Mouse (Mus musculus) left cerebral cortex, adult 11 months (tissue): Measurements from ENCODE around the gene E2f6.

Experiments used
- DNase-seq: peaks from one replicate; pipeline ENCODE4 v3.0.0; 2022; ENCODE audit warnings: low spot score

The E2f6 gene

DNA sequence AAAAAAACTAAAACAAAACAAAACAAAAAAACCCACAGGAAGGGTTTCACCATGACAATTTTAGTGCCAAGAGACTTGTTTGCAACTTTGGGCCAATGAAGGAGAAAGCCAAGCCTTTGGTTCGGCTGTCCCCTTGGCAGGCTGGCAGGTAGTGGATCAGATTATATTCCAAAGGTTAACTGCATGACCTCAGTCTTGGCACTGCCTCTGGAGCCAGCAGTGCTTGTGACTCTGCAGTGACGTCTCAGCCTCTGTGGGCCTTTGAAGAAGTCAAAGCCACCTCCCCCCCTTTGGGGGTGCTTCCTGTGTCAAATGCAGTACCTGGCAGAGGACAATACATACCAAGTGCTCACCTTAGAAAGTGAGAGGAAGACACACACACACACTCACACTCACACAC lies 63.3 kb downstream of the E2f6 start:
- no peak for DNase-seq

DNA sequence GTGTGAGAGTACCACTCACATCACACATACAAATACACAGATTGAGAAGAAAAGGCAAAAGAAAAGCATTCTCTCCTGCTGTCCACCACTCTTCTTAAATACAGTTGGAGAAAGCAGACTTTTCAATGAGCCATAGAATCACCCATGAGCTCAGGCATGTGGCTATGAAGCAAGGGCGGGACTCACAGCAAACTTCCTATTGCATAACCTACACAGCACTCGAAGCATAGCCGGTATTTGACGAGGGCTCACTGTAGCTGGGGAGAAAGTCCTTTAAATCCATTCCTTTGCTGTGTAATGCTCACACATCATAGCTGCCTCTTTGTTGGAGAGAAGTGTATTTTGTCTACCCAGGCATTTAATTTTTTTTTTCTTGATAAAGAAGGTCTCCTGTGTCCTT lies 64.5 kb downstream of the E2f6 start:
- no peak for DNase-seq

DNA sequence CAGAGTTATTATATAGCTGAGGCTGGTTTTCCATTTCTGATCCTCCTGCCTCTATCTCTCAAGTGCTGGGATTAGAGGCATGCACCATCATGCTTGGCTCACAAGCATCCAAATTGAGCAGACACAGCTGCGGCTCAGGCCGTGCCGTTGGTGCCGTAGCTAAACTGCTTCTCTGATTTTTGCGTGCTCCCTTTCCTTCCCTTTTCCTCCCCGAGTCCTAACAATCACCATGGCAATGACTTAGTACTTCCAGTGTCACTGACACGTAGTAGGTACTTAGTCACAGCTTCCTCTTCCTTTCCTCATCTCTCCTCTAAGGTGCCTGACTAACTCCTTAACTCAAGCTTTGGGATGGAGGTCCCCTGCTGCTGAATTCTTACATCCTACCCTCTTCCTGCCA lies 64.9 kb downstream of the E2f6 start:
- DNase-seq = no peak

DNA sequence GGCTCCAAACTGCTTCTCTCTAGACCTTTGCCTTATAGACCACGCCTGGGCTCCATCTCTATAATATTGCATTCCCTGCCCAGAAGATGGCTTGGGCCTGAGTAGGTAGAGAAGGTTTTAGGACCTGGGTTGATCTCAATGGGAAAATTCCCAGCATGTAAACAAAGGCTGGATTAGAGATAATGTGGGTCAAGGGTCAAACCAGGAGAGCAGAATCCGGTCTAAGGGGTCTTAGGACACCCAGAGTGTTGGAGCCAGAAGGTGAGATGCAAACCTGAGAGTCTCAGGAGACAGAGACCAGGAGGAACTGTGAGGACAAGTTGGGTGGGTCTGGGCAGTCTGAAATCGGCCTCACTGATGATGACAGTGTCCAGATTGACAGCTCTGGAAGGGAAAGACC lies 65.9 kb downstream of the E2f6 start:
- no peak for DNase-seq

DNA sequence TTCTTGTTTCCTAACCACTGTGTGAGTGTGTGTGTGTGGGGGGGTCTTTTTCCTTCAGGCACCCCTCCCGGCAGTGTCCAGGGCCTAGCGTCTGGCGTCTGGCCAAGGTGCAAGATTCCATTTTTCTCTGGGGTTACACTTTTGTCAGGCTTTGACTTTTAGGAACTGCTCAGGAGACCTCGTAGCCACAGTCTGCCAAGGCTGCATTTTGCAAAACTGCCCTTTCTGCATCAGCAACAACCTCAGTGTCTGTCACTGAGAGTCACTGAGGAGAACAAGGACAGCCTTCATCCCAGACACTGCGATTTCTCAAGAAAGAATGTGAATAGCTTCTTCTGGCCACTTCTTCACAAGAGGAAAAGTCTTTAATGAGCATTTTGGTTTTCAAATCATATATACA lies 66.4 kb downstream of the E2f6 start:
- DNase-seq = no peak

DNA sequence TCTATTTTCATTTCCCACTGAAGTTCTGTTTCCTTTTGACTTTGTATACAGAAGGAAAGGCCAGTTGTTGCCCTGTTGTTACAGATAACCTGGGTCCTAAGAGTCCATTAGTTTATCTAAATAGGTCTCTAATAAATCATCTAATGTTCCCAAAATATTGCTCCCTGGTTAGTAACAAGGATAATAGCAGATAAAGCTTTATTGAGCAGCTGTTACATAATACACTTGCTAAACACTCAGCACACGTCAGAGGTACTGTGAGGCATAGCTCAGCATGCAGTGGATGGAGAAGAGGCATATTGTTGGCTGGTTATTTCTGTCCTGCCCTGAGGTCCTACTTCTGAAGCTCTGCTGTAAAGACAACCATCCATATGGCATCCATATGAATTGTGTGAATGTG lies 66.9 kb downstream of the E2f6 start:
- DNase-seq = no peak

DNA sequence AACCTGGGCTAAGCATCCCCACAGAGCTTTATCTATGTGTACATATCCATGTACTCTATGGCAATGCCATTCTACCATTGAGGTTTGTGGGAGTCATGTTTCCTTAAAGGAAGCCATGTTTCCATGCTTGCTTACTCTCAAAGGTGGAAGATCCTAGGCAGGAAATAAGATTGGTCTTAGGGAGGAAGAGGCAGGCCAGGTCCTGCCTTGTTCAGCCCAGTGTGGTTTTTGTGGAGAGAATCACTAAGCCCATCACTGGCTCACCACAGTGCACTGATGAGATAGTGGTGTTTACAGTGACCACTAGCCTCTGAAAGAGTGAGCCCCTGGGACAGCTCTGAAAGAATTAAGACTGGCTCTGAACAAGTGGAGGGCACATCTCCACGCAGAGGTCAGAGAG lies 68.6 kb downstream of the E2f6 start:
- no peak for DNase-seq

DNA sequence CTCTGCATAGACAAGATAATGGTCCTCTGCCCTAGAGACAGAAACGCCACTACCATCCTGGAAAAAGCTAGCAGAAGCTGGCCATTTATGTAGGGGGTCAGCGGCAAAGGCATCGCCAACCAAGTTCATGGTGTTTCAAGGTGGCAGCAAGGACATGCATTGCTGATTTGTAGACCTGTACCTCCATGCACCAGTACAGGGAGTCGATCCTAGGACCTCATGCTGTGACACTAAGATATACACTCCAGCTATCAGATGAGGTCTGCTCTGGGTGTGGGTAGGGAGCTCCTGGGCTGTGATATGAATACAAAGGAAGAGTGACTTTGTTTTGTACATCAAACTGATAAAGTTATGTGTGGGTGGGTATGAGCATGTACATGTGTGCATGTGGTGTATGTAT lies 69.3 kb downstream of the E2f6 start:
- no peak for DNase-seq

DNA sequence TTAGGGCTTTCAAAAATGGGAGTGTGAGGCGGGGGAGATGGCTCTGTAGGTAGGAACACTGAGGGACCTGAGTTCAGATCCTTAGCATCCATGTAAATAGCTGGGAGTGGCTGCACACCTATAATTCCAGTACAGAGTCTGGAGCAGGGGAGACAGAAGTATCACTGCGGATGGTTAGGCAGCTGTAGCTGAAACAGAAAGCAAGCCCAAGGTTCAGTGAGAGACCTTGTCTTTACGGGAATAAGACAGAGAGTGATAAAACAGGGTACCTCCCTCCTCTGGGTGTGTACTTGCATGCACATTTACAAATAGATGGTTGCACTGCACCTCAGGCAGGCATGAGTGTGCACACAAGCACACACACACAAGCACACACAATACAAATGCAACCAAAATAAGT lies 71.7 kb downstream of the E2f6 start:
- DNase-seq = no peak

DNA sequence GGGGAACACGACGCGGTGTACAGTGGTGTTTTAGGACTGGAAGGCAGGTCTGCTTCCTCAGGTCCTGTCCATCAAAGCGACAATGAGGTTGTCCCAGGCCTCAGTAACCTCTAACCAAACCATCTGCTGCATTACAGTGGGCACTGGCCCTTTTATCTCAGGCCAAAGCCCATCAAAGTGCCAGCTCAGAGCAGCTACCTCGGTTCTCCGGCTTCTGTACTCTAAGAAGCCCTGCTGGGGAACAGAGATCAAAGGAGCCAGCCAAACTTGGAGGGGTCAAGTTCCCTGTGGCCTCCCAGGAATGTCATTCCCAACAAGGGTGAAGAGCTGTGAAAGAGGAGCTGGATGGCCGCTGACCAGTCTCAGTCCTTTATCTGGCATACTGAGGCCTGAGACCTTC lies 72.3 kb downstream of the E2f6 start:
- DNase-seq = no peak

DNA sequence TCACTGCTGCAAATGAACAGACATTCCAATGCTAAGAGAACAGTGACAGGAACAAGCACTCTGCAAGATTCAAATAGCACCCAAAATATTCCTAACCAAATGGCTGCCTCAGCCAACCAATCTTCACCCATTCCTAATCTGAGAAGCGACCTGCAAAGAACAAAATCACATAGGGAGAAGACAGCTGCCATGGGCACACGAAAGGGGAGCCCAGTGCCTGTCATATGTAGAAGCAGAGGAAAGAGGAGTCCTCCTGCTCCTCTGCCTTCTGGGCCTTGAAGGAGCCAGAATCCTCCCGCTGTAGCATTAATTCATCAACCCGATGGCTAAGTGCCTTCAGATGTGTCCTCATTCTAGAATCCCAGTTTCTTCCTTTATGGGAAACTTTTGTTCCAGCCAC lies 73.8 kb downstream of the E2f6 start:
- no peak for DNase-seq

DNA sequence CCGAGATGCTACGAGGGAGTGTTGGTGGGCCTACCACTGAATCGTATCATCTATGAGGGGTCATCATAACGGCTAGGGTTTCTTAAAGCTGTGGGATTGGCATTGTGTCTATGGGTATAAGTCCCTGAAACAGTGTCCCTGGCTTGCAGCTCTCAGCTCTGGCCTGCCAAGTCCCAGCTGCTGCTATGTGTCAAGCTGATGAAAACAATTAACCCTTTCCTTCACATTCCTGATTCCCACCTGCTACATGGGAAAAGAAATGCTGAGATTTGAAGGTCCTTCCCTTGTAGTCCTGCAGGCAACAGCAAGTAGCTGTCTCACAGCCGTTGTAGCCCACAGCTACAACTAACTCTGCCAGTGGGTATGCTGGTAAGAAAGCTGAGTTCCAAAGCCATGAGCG lies 75.6 kb downstream of the E2f6 start:
- DNase-seq = no peak
